19 mouse cellular contexts compared by ENCODE assay signal in genomic region chr19:53755346-53755745, GRCm38 (mm10).
A peak's percentile ranks its signal among the peaks of the same experiment; 100 is the strongest.
DNase-seq lines count a peak whose midpoint lies in the region; ATAC-seq and TF ChIP-seq lines count a peak whose summit lies in the region.
"Had no signal": no experiment of that assay in that cellular context is flagged by ENCODE, and none has a peak within 500 bp of the region (broad histone marks: within the 10 kb centered on the region; RNA-seq: fewer than 3 reads in every experiment).

No protein-coding gene starts in this region.

- H3K9ac ChIP-seq in heart, embryonic 13.5 days: no peak overlapping the region
- no peak overlapping the region for H3K9ac ChIP-seq in heart, postnatal 0 days (replicated peaks; ENCODE audit: low read depth, low read length)
- H3K9ac ChIP-seq: embryonic facial prominence, embryonic 13.5 days; forebrain, embryonic 12.5 days; hindbrain, embryonic 12.5 days had no signal

- peak overlapping the region; percentile 74 for H3K27ac ChIP-seq in heart, embryonic 13.5 days (replicated peaks)
- peak overlapping the region; percentile 71 for H3K27ac ChIP-seq in heart, postnatal 0 days (ENCODE audit: low read depth)
- H3K27ac ChIP-seq: embryonic facial prominence, embryonic 13.5 days; forebrain, embryonic 12.5 days; hindbrain, embryonic 12.5 days had no signal

- no peak for ATAC-seq in heart, embryonic 13.5 days (ENCODE audit: extremely low read depth, insufficient number of reproducible peaks, low FRiP score, low TSS enrichment)
- ATAC-seq in heart, postnatal 0 days (ENCODE audit: insufficient read depth, low read depth): no peak
- ATAC-seq: forebrain, embryonic 16.5 days; hindbrain, embryonic 16.5 days; inflammation-experienced regulatory T-cells, adult 6 months had no signal

- 0 out of 2 replicates have a peak, but pooled peaks cover 7% of the 10 kb centered on the region for H3K9me3 ChIP-seq in heart, embryonic 13.5 days
- H3K9me3 ChIP-seq in heart, postnatal 0 days (replicated peaks; ENCODE audit: control insufficient read depth, low read length): no peaks in the 10 kb centered on the region
- H3K9me3 ChIP-seq: embryonic facial prominence, embryonic 13.5 days had no signal

- no peak for TF ChIP-seq CTCF in heart, postnatal 0 days (IDR thresholded peaks at IDR 0.05; ENCODE audit: low read depth)

- intact Hi-C loops in heart, postnatal 14 days (cut with DNase I): no loop called here
- intact Hi-C loops in heart, postnatal 10 days (cut with DNase I): no loop called here

- H3K4me2 ChIP-seq in heart, embryonic 13.5 days: no peak overlapping the region
- no peak overlapping the region for H3K4me2 ChIP-seq in heart, postnatal 0 days (ENCODE audit: low read depth, low read length)
- H3K4me2 ChIP-seq: embryonic facial prominence, embryonic 13.5 days; forebrain, embryonic 12.5 days; hindbrain, embryonic 12.5 days had no signal

- peaks cover 6% of the 10 kb centered on the region for H3K36me3 ChIP-seq in heart, embryonic 13.5 days
- H3K36me3 ChIP-seq in heart, postnatal 0 days (replicated peaks; ENCODE audit: control insufficient read depth, insufficient read depth, low read length): no peaks in the 10 kb centered on the region
- H3K36me3 ChIP-seq: embryonic facial prominence, embryonic 13.5 days; forebrain, embryonic 12.5 days; hindbrain, embryonic 12.5 days had no signal

- no peak for TF ChIP-seq EP300 in heart, postnatal 0 days (IDR thresholded peaks at IDR 0.05; ENCODE audit: low read depth)

- H3K4me3 ChIP-seq in heart, embryonic 13.5 days: no peak overlapping the region
- H3K4me3 ChIP-seq in heart, postnatal 0 days (ENCODE audit: low read depth, low read length): no peak overlapping the region
- H3K4me3 ChIP-seq: embryonic facial prominence, embryonic 13.5 days; forebrain, embryonic 12.5 days; hindbrain, embryonic 12.5 days had no signal

- peak; percentile 37 for DNase-seq in heart, adult 11 months
- DNase-seq in heart, postnatal 14 days: no peak
- DNase-seq in heart, adult 9 months (ENCODE audit: low spot score in 2 of 2): no peak
- no peak for DNase-seq in heart, postnatal 0 days (ENCODE audit: low spot score)
- DNase-seq in heart, postnatal 10 days: no peak
- no peak for DNase-seq in adrenal gland, postnatal 4 days (ENCODE audit: low spot score in 2 of 2)
- DNase-seq: adrenal gland, postnatal 10 days; cerebellum, adult 11-12 months; cerebellum, adult 9-10 months; cerebellum, postnatal 25 days; gastrocnemius, postnatal 25 days; kidney, adult 8-10 months had no signal

- 72% methylated on average over 5 of the region's 5 CpGs for WGBS in heart, embryonic 13.5 days
- whole genome bisulfite sequencing in heart, postnatal 0 days: 56% methylated on average over 5 of the region's 5 CpGs

- H3K27me3 ChIP-seq in heart, embryonic 13.5 days (replicated peaks): no peaks in the 10 kb centered on the region
- H3K27me3 ChIP-seq in heart, postnatal 0 days (ENCODE audit: control insufficient read depth, insufficient read depth, low read length): no peaks in the 10 kb centered on the region
- H3K27me3 ChIP-seq: embryonic facial prominence, embryonic 13.5 days; forebrain, embryonic 12.5 days; hindbrain, embryonic 12.5 days had no signal

- peaks cover 65% of the 10 kb centered on the region for H3K4me1 ChIP-seq in heart, embryonic 13.5 days
- peaks cover 17% of the 10 kb centered on the region for H3K4me1 ChIP-seq in heart, postnatal 0 days (ENCODE audit: control insufficient read depth, insufficient read depth)
- H3K4me1 ChIP-seq: forebrain, embryonic 12.5 days had no signal
